Mouse (Mus musculus) liver, embryonic 14.5 days (tissue): ENCODE results near the gene Rapgef6.

Source experiments
- CTCF ChIP-seq: IDR thresholded peaks from 2 replicates; pipeline ENCODE4 v1.5.1; 2016; ENCODE audit warnings: antibody characterized with exemption, low read depth, control low read depth
- EP300 ChIP-seq: IDR thresholded peaks from 2 replicates; pipeline ENCODE4 v1.6.1; 2016; ENCODE audit warnings: antibody characterized with exemption, low read depth

DNA sequence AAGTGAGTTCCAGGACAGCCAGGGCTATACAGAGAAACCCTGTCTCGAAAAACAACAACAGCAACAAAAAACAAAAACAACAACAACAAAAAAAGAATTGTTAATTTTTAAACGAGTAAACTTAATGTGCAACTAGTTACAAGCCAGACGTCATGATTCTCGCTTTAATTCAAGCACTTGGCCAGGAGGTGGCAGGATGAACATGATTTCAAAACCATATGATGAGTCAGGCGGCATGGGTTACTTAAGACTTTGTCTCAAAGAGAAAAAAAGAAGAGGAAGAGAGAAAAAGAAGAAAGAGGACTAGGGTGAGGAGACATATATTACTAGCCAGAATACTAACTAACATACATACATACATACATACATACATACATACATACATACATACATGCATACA, 40.1 kb downstream of the Rapgef6 start:
- TF ChIP-seq CTCF: peak; percentile 27; the same call in 1 of the 2 replicates
- TF ChIP-seq EP300: no peak
